Mouse (Mus musculus) cerebellum, postnatal 4 days (tissue): ENCODE measurements around the gene Plekha6.

Source experiments
- DNase-seq, 2 experiments: peaks; one replicate each; pipeline ENCODE4 v3.0.0; 2022; ENCODE audit warnings: low spot score in 2 of 2, mixed read lengths in 1 of 2

Gene Plekha6

DNA sequence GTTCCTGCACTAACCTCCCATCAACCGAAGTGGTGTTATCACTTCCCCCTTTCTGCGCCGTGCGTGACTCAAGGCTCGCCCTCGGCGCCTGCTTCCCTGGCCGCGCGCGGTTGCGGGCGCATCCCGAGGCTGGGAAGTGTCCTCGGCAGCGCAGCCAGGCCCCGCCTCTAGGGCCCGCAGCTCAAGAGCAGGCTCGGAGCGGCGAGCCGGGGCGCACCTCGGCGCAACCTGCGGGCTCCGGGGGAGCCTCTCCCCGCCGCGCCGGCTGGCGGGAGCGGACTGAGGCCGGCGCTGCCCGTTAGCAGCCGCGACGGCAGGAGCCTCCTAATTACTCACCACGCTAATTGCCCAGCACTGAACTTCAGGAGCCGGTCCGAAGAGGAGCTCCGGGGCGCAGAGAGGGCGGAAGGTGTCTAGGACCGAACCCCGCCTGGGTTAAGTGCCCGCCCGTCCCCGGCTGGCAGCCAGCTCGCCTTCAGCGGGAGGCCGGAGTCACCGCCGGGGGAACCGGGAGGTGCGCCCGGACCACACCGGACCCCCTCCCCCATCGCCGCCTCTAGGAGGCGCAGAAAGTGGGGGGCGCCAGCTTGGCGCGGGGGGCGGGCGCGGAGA is at the start of gene Plekha6:
Gene Plekha6 (plus strand): TSS at position 391 of the 612 bp plus-strand sequence.
- DNase-seq, result peak in 1 of 2 experiments; percentile 23

DNA sequence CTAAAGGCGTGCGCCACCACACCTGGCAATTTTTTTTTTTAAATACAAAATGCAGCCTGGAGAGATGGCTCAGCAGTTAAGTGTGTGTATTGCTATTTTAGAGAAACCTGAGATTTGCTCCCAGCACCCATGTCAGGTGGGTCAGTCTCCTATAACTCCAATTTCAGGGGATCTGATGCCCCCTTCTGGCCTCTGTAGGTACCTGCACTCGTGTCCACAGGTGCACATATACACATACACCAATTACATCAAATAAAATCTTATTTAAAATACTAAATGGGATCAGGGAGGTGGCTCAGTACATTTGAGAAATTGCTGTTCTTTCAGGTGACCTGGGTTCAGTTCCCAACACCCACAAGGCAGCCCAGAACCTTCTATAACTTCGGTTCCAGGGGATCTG is 47.9 kb upstream of the Plekha6 start:
- no peak for DNase-seq

DNA sequence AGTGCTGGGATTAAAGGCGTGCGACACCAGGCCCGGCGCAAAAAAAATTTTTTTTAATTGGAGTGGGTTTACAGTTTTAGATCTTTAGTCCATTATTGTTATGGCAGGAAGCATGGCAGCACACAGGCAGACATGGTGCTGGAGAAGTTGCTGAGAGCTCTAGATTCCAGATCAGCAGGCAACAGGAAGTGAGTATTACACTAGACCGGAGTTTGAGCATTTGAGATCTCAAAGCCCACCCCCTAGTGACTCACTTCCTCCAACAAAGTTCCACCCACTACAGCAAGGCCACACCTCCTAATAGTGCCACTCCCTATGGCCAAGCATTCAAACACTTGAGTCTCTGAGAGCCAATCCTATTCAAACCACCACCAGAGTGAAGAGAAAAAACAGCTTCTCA is 45.9 kb upstream of the Plekha6 start:
- DNase-seq, result no peak

DNA sequence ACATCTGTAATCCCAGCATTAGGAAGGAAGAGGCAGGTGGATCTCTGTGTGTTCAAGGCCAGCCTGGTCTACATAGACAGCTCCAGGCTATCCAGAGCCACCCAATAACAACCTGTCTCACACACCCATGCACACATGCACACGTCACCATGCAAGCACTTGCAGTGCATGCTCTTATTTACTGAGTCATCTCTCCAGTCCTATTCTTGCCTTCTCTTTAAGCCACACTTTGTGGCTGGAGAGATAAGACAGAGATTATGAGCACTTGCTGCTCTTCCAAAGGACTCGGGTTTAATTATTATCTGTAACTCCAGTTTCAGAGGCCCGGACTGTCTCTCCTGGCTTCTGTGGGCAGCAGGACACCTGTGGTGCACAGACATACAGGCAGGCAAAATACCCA is 45.2 kb upstream of the Plekha6 start:
- DNase-seq, result no peak

DNA sequence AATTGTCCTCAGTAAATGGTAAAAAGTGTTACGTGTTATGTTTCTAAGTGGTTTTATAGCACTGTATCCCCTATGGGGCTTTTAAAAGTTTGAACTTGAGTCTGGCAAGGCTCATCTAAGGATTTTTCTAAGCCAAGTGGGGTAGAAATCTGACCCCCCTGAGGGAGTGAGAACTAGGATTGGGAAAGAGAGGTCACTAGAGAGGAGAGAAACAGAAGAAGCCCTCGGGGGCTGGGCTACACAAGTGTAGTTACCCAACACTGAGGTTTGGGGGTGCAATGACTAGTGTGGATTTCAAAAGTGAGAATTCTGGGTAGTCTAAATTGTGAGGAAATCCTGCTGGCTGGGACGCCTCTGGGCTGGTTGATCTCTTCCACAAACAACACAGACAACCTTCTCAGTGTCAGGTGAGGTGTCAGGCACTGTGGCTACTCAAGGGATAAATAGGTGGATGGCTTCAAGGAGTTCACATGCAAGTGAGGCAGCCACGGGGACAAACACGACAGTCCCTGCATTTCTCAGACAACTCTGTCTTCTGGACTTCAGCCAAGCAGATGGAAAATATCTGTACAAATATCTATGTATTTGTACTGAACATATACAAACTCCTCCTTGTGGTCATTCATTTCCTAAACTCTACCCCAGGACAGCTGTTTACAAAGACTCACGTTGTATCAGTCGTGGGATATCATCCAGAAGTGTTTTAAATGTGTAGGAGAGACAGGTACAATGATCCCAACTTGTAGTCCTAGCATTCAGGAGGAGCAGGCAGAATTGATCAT is 43.9 kb upstream of the Plekha6 start:
- DNase-seq, result no peak

DNA sequence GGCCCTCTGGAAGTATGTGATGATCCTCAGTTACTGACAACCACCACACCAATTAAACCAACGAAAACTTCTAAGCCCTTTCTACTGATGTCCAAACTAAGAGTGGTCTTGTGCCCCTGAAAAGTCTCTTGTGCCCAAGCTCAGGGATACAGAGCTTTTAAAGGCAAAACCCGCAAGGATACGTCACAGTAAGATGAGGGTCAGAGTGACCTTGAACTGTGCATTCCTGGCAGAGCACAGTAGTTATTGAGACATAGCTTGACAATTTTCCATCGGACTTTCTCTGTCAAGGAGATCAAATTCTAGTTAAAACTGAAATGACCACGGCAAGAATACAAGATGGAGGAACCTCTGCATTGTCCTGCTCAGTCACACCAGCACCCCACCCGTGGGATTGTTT is 42.8 kb upstream of the Plekha6 start:
- no peak for DNase-seq

DNA sequence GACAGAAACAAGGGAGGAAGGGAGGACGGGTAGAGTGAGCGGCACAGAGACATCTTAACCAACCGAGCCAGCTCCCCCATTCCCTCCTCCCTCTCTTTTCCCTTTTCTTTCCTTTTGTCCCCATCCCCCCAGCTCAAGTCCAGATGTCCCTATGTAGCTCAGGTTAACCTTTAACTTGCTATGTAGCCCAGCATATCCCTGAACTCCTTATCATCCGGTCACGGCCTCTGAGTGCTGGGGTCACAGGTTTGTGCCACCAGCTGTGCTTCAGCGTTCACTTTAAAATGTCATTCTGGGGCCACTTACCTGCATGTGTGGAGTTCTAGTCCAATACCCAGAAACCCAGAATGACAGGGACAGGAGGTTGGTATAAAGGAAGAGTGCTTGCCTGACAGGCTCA is 39.9 kb upstream of the Plekha6 start:
- no peak for DNase-seq

DNA sequence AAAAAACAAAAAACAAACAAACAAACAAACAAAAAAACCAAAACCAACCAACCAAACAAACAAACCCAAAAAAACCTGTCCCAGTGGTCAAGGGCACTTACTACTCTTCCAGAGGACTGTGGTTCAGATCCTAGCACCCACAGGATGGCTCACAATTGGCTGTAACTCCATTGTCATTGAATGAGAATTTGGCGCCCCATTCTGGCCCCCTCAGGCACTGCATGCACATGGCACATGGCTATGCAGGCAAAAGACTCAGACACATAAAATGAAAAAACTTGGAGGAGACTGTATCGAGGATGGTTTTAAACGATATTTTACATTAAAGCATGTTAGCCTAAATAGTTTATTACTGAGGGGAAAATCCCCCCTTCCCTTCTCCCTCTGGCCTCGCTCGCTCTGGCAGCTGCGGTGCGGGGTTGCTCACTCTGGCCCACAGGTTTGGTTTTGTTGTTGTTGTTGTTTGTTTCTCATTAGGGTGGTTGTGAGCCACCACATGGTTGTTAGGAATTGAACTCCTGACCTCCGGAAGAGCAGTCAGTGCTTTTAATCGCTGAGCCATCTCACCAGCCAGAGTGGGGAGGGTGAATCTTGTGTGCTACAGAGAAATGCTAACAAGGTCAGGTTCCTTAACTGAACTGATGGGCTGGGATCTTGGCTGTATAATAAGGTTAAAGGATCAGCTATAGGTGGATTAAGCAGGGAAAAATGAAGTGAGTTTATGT is 38.2 kb upstream of the Plekha6 start:
- no peak for DNase-seq

DNA sequence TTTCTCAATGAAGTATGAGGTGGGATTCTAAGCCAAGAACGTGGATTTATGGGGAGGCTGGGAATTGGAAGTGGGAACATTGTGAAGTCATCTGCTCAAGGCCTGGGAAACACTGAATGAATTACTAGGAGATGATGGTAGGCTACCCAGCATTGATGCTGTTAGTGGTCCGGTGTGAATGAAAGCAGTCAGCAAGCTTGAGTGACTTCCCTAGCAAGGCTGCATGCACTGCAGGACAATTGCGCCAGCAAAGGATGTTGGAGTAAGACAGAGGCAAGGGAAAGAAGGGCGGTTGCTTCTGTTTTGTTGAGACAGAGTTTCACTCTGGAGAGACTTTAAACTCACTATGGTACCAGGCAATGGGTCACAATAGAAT is 37.7 kb upstream of the Plekha6 start:
- DNase-seq, result no peak

DNA sequence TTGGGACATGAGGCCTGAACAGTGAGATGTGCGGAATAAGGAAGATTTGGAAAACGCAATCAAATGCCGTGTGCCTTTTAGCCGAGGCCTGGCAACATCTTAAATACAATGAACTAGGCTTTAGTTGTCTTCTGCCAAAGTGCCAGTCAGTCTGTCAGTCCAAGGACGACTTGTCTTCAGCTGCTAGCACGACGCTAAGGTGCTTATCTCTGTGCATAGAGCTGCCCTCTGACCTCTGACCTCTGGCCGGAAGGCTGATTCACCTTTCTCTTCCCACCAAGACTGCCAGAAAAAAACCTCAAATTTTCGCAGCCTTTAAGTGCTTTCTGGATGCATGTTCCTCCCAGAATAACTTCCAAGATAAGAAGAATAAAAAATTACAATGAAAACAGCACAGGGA is 36.7 kb upstream of the Plekha6 start:
- no peak for DNase-seq

DNA sequence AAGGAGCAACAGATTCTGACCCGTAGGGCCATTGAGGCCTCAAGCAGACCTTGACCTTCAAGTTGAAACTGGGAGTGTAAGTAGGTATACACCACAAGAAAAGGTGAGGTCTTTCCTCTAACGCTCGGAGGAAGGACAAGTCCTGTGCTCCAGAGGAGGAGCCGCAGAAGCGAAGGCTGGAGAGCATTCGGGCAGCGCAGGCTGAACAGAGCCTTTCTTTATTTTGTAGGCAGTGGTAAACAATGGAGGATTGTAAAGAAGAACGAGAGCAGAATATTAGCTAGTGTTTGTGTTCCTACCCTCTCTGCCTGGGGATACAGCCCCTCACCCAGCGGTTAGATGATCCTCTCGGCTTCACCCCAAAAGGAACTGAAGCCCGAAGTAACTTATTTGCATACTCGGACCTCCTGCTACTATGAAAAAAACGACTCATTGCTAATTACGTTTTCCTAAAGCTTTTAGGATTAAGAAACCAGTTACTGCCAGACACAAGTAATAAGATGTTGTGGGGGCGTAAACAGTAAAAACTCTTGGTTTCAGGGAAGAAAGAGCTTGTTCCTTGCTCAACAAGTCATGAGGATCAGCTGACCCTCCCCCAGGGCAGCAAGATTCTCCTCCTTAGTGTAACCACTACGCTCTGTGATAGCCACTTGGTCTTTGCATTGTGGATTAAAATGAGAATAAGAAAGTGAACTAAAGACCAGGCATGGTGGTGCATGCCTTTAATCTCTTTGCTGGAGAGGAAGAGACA is 34.4 kb upstream of the Plekha6 start:
- DNase-seq, result no peak

DNA sequence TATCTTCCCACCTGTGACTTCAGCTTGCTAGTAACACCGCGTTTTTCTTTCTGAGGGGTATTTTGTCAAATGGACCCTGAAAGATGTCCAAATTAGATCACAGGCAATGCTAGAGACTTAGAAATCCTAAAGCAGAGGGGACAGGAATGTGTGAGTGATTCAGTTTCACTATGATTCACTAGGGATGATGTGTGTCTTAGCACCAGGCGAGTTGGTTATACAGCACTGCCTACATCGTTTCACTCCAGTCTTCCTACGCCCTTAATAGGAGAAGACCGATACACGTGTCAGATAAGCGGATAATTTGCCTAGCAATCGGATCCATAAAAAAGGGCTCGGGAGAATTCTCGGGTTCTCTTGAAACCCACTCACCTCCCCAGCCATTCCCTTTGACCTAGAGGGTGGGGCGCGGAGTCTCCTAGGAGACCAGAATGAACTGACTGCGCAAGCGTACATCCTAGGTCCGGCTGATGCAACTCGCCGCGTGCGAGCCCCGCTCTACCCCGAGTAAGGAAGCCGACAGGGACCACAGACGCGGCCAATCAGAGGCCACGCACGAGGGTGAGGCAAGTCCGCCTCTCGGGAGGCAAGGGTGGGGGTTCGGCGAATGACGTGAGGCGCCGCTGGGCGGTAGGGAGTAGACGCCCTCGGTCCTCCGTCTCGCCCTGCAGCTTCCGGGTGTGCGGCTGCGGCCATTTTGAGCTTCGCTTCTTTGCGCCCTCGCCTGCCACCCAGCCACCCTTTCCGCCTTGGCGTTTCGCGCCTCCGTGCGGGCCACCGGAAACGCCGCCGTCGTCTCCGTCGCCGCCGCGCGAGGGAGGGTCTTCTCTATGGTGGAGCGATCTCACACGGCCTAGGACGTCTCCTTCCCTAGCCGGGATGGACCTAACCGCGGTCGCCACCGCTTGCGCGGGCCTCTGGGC is 33.1 kb upstream of the Plekha6 start, which contains the start of gene Ppp1r15b:
Gene Ppp1r15b (plus strand): TSS at position 506 of the 923 bp plus-strand sequence.
- peak; percentile 89 to 97 for DNase-seq

DNA sequence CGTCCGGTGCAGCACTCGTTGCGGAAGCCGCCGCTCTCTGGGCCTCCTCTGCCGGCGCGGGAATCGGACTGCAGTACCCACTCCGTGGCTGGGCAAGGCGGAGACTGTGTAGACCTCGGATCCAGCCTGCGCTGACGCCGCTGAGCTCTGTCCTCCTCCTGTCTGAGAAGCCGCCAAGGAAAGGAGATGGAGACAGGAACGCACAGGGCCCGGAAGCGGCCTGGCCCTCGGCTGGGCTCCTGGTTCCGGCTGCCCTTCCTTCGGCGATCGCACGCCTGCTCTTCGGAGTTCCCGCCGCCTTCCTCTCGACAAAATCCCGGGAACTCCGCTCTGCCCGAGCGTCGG is 32.5 kb upstream of the Plekha6 start:
- no peak for DNase-seq

DNA sequence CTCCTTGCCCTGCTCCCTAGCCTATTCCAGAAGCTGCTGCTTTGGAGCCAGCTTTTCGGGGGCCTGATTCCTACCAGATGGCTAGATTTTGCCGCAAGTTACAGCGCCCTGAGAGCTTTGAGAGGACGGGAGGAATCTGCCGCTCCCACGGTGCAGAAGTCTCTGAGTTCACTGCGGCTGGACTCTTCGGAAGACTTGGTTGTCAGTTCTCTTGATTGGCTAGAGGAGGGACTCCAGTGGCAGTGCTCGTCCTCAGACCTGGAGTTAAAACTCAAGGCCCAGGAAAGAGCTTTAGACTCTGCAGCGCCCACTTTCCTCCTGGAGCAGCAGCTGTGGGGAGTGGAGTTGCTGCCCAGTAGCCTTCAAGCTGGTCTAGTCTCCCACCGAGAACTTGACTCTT is 32.1 kb upstream of the Plekha6 start:
- no peak for DNase-seq

DNA sequence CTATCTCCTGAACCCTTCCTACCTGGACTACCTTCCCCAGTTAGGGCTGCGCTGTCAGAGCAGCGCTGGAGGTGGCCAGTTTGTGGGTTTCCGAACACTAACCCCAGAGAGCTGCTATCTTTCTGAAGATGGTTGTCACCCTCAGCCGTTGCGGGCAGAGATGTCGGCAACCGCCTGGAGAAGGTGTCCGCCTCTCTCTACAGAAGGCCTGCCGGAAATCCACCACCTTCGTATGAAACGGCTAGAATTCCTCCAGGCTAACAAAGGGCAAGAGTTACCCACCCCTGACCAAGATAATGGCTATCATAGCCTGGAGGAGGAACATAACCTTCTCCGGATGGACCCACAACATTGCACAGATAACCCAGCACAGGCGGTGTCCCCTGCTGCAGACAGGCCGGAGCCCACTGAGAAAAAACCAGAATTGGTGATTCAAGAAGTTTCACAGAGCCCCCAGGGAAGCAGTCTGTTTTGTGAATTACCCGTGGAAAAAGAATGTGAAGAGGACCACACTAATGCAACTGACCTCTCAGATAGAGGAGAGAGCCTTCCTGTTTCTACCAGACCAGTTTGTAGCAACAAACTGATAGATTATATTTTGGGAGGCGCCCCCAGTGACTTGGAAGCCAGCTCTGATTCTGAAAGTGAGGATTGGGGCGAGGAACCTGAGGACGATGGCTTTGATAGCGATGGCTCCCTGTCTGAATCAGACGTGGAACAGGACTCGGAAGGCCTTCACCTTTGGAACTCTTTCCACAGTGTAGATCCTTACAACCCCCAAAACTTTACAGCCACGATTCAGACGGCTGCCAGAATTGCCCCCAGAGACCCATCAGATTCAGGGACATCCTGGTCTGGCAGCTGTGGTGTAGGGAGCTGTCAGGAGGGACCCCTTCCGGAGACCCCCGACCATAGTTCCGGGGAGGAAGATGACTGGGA is 31.4 kb upstream of the Plekha6 start:
- no peak for DNase-seq

DNA sequence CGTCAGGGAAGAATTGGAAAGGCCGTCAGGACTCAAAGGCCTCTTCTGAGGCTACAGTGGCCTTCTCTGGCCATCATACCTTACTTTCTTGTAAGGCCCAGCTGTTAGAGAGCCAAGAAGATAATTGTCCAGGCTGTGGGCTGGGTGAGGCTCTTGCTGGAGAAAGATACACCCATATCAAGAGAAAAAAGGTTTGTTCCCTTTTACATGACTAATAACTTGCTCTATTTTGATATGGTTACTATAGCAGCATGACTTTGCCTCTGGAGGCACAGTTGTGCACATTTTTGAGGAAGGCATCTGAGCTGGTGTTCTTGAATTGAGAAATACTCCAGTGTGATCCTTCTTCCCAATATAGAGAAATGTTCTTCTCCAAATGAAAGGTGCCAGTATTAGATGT is 30.6 kb upstream of the Plekha6 start:
- no peak for DNase-seq

DNA sequence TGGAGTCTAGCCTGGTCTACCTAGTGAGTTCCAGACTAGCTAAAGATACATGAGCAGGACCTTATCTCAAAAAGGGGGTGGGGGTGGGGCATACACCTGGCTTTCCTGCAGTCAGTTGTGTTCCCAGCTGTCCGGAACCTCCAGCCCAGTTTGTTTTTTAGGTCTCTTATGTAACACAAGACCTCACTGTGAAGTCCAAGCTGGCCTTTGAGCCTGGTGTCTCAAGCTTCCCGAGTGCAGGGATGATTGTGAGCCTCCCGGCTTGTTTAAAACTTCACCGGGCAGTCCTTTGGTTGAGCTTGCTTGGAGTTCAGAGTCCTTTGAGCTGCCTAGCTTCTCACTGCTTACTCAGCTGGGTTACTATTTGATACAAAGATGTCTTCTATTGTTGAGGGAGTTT is 29.9 kb upstream of the Plekha6 start:
- no peak for DNase-seq

DNA sequence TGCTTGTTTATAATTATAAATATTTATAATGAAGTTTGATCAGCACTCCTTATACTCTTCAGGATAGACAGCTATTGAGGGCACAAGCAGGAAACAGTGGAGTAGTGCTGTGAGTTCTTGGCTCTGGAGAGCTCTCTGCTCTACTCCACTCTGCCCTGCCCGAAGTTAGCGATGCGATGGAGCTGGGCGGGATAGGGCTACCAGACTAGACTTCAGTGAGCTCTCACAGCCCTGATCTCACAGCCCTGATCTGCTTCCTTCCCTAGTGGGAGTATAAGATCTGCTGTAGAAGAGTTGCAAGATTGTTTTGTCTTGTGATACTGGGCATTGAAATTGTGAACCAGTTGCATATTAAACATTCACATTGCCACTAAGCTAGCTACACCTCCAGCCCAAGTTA is 29.1 kb upstream of the Plekha6 start:
- DNase-seq, result no peak

DNA sequence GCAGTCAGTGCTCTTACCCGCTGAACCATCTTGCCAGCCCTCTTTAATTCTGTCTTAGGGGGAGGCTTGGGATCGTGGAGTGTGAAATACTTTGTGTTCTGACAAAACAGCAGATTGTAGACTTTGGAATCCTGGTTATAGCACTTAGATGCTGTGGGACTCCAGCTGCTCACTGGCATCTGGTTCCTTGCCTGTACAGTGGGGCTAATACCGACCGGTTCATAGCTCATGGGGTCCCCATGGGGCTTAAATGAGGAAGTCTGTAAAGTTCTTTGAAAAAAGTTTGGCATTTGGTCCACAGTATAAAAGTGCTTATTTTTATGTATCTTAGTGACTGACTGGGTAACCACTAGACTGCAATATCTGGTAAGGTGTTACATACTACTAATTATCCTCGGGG is 28.2 kb upstream of the Plekha6 start:
- DNase-seq, result no peak

DNA sequence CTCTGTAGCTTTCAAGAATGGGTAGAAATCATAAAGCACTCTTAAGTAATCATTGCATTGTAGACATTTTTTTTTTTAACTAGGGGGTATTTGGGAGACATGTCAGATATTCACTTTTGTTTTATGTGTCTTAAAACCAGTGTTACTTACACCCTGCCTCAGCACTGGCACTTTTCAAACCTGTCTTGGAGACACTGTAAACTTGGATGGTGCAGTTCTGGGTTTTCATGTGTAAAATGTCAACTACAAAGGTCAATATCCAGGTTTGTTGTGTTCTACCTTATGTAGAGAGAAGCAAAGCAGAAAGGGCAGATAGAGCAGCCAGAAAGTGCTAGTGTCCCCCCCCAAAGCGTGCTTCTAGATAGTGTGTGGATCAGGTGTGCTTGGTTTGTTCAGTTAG is 25.6 kb upstream of the Plekha6 start:
- no peak for DNase-seq
